Mouse (Mus musculus) c-Kit-positive CD71-positive TER-119-negative erythroid progenitor cells, embryonic 14.5 days (primary cell): ENCODE measurements around the gene Tbx4.

Experiments
- DNase-seq: peaks from one replicate; pipeline ENCODE4 v3.0.0-alpha.2; 2013; ENCODE audit warnings: low read depth

The Tbx4 gene

GRCm38 (mm10) chr11:85909514-85909913 is 23.3 kb downstream of the Tbx4 start:
- no peak for DNase-seq

DNA sequence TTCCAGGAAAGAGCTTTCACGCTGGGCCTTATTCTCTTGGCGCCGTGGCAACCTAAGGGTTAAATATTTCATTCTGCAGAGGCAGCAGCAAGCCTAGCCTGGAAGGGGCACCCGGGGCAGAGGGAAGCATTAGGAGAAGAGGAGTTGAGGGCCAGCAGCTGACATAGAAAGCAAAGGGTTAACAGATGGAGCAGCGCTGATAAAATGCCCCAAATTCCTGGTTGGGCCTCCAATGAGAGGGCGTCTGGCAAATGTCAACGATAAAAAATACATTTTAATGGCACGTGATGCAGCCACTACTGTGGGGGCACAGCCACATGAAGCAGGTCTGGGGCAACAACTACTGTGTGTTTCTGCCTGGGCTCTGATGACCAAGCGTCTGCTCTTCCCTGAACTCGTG is 23.9 kb downstream of the Tbx4 start:
- DNase-seq: no peak

GRCm38 (mm10) chr11:85913506-85913905 is 27.3 kb downstream of the Tbx4 start:
- no peak for DNase-seq

DNA sequence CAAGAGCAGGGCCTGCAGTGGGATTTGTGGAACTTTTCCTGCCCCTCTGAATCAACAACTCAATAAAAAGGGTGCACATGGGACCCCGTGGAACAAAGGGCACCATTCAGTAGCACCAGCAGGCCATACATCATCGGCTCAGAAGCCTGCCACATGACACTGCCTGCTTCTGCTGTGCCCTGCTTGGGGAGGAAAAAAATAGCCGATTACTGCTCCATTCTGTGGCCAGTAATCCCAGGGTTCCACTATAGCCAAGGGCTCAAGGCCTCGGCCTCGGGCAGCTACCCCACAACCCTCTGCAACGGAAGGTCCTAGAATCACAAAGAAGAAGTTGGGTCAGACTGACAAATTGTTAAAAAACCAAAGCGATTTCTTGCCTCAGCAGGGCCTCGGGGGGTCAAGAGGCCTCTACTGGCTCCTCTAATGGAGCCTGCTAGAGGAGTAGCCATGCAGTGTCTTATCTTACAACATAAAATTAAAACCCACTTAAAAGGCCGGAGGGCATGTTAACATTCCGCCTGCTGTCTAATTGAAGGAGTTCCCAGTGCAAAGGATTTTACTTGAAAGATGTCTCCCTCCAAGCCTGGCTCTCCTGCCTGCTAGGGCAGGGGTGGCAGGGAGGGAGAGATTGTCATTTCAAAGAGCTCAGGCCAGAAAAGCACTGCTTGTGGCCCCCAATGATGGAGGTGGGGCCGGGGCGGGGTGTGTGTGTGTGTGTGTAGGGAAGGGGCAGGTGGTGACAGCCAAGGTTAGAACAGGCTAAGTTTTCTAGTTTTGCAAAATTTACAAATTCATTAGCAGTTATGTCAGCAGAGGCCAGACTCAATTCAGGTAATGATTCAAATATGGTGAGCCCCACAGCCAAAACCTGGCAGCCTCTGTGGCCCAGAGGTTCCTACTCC is 31.1 kb downstream of the Tbx4 start:
- no peak for DNase-seq

DNA sequence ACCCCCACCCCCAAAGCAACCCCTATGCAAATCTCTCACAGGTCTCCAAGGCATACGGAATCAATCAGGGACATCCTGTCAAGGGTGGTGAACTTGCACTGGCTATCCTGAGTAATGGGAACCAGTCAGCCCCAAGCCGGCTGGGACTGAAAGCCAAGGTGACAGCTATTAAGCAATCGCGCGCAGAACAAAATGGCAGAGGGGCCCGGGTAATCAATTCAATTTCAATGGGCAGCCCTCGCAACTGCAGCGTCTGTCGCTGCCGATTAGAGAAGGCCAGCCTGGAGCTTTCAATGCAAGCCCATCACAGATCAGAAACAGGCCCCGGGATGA is 31.7 kb downstream of the Tbx4 start:
- no peak for DNase-seq

DNA sequence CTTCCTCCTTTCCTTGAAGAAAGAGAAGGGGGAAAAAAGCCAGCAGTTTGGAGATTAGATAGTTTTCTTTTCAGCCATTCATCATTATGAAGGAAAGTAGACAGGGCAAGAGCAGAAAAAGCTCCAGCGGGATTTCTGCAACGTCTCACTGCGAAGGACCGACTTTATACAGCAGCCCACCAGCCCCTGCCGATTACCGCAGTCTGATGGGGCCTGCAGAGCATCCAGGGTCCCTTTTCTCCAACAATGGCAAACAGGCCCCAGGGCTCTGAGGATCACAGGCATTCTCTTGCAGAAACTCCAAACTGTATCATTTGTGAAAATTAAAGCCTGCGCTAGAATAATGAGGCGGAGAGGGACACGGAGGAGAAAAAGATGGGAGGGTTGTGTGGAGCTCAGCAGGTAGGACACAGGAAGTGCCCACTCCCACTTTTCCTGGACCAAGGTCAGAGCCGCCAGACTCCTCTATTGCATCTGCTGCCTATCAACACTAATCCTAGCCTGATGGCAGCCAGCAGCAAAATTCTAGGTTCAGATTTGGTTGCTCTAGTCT is 32.2 kb downstream of the Tbx4 start:
- no peak for DNase-seq

GRCm38 (mm10) chr11:85925294-85925743 is 39.1 kb downstream of the Tbx4 start:
- DNase-seq: no peak

DNA sequence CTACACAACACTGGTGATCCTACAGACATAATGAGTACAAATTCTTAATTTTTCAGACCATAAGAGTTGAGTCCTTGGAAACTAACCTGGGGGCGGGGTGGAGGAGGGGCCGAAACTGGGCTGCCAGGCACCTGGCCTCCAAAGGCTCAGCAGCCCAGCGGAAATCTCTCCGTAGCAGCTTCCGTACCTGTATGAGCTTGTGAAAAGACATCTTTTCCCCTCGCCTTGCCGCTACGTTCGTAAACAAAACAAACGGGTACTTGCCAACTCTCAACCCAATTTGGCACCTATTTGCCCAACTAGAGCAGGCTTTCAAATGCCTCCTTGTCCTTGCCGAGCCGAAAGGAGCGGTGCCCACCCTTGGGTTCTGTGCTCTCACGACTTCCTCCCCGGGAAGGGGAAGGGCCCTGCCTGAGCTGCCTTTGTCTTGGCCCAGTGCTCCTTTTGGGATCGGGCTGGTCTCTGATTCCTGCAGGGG is 40.1 kb downstream of the Tbx4 start:
- DNase-seq: no peak

- DNase-seq: no peak
These were observed 41.9 kb downstream of the Tbx4 start for GRCm38 (mm10) chr11:85928106-85928505.

DNA sequence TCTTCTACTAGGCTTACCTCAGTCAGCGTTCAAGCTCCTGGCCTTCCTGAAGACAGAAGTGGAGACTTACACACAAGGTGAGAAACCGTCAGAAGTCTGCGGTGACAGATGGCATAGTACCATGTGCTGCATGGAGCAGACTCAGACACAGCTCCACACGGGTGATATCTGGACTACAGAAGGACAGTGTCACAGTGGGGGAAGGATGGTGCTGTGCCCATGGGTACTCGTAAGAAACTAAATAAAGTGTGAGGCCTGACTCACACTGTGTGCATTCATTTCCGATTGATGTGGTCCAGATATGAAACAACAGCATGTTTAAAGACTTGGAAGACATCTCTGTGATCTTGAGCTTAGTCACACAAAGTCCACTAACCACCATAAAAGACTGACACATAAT is 43.4 kb downstream of the Tbx4 start:
- DNase-seq: no peak

GRCm38 (mm10) chr11:85941785-85942570 is 55.8 kb downstream of the Tbx4 start:
- DNase-seq: no peak

DNA sequence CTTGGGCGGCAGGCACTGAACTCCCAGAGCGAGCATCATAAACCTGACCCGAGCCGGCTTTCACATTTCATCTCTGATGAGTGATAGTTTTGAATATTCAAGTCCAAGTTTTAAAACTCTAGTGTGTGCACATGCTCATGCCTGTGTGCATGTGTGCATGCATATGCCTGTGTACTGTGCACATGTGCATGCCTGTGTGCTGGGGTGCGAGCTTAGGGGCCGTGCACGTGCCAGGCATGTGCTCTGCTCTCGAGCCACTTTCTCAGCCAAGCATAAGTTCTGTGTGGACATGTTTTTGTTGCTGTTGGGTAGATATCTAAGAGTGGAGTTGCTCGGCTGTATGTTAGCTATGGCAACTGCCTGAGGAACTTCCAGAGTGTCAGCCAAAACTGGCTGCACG is 62.5 kb downstream of the Tbx4 start:
- DNase-seq: no peak

DNA sequence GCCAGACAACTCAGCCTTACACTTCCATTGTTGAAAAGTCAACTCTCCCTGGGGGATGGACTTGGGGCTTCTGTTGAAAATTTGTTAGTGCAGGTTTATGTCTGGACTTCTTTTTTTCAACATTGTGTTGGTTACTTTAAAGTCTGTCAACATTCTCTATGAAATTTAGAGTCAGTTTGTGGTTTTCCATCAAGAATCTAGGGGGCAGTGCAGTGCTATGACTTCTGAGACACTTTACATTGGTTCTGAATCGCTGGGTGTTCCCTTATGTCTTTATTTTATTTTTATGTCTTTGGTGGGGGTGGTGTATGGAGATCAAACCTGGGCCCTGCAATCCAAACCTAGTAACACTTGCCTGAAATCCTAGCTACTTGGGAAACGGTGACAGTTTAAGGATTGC is 63.5 kb downstream of the Tbx4 start:
- DNase-seq: no peak

- DNase-seq: no peak
These were observed 66.3 kb downstream of the Tbx4 start for GRCm38 (mm10) chr11:85952538-85952937.

DNA sequence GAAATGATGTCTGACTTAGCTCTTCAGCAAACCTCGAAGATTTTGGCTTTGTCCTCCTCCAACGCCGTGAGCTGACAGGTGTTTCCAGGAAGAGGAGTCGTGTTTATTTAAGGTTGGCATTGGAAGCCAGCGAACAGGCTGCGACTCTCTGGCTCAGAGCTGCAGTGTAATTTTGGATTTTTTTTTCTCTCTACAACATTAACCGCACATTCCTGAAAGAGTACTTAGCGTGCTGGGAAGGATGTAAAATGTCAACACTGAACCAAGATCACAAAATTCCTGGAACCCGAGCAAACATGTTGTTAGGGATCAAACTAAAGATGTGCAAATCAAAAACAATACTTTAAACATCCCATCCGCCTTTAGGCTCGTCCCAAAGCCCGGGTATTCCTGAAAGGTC is 69.4 kb downstream of the Tbx4 start:
- DNase-seq: no peak

DNA sequence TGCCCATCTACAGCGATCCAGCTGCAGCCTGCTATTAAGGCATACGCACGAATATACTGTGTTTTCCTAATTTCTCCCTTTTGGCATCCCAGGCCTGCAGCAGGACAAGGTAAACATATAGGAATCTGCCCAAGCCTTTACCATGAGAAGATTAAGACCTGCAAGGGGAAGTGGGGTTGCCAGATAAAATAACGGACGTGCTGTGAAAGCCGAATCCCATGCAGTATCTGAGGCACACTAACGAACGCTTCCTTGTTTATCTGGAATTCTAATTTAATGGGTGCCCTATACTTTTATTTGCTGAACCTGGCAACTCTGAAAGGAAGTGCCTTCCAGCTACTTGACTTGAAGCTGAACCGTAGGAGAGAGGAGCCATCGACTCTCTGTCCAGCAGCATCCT is 70.2 kb downstream of the Tbx4 start:
- no peak for DNase-seq

GRCm38 (mm10) chr11:85956950-85957778 is 70.9 kb downstream of the Tbx4 start:
- no peak for DNase-seq

DNA sequence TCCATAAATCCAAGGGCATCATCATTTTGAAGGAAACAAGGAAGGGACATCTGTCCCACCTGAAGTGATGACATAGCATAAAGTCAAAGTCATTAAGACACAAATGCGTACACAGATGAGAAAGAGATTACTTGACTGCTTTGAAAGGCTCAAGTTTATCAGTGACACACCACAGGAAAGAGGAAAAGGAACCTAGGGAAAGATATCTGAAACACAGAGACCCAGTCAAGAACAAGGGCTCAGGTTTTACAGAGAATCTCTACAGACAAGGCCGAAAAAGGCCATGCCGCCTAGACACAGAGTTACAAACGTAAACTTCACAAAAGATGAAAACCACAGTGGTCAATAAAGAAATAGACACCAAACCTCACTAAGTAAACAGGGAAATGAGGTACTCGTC is 73.6 kb downstream of the Tbx4 start:
- DNase-seq: no peak

- no peak for DNase-seq
These were observed 74.1 kb downstream of the Tbx4 start for GRCm38 (mm10) chr11:85960273-85960672.

GRCm38 (mm10) chr11:85961498-85961897 is 75.3 kb downstream of the Tbx4 start:
- no peak for DNase-seq
